Mouse (Mus musculus) naive thymus-derived CD4-positive, alpha-beta T cell, adult 2 months (primary cell): ENCODE results near the gene St8sia1.

Experiments
- DNase-seq: peaks from one replicate; pipeline ENCODE4 v3.0.0-alpha.2; 2011; ENCODE audit warnings: low read depth

St8sia1 gene

GRCm38 (mm10) chr6:142908911-142909770 lies 55.1 kb downstream of the St8sia1 start:
- peak; percentile 71 for DNase-seq

- no peak for DNase-seq
Observed at GRCm38 (mm10) chr6:142908412-142908811, 55.8 kb downstream of the St8sia1 start.

GRCm38 (mm10) chr6:142895371-142895770 lies 68.9 kb downstream of the St8sia1 start:
- no peak for DNase-seq

- DNase-seq: no peak
Observed at GRCm38 (mm10) chr6:142893716-142894115, 70.5 kb downstream of the St8sia1 start.

GRCm38 (mm10) chr6:142890321-142890720 lies 73.9 kb downstream of the St8sia1 start:
- no peak for DNase-seq

GRCm38 (mm10) chr6:142888970-142889740 lies 75.1 kb downstream of the St8sia1 start:
- no peak for DNase-seq

- DNase-seq: no peak
Observed at GRCm38 (mm10) chr6:142888346-142888745, 75.9 kb downstream of the St8sia1 start.

- peak; percentile 71 for DNase-seq
Observed at GRCm38 (mm10) chr6:142887375-142887774, 76.9 kb downstream of the St8sia1 start.

- DNase-seq: no peak
Observed at GRCm38 (mm10) chr6:142885364-142886154, 78.7 kb downstream of the St8sia1 start.

GRCm38 (mm10) chr6:142884128-142884527 lies 80.1 kb downstream of the St8sia1 start:
- DNase-seq: peak; percentile 75

- DNase-seq: no peak
Observed at GRCm38 (mm10) chr6:142880849-142881470, 83.3 kb downstream of the St8sia1 start.

GRCm38 (mm10) chr6:142878744-142879701 lies 85.2 kb downstream of the St8sia1 start:
- no peak for DNase-seq

GRCm38 (mm10) chr6:142877221-142877620 lies 87.0 kb downstream of the St8sia1 start:
- DNase-seq: peak; percentile 49

- no peak for DNase-seq
Observed at GRCm38 (mm10) chr6:142876279-142876899, 87.9 kb downstream of the St8sia1 start.

GRCm38 (mm10) chr6:142873795-142874563 lies 90.3 kb downstream of the St8sia1 start:
- DNase-seq: no peak

GRCm38 (mm10) chr6:142869715-142870422 lies 94.4 kb downstream of the St8sia1 start:
- no peak for DNase-seq

- peak; percentile 70 for DNase-seq
Observed at GRCm38 (mm10) chr6:142867471-142868055, 96.7 kb downstream of the St8sia1 start.

- DNase-seq: no peak
Observed at GRCm38 (mm10) chr6:142867023-142867422, 97.2 kb downstream of the St8sia1 start.
